Mouse (Mus musculus): ENCODE measurements at regions not wholly inside any gene's neighbourhood (a gene's known extent, or its start where the extent isn't known, plus 50 kb on each side); places are given as distances from the start of the nearest gene placed in this dataset.

DNA sequence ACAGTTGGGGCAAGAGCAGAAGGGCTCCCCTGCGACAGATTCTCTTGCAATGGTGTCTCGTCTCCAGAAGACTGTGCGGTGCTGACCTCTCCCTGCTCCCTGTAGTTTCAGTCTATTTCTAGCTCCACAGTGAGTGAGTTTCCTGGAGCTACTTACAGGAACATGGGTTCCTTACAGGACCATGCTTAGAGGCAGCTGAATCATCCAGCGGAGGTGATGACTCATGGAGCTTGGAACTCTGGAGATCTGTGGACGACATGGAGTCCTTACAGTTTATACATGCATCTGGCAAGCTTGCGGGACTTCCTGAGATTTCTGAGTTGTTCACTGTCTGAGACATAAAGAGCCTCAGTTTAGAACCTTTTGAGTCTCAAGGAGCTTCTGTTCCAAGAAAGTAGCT lies 50.0 kb upstream of the Nt5e start:
- DNase-seq (ENCODE audit: low spot score in 2 of 2): no peak
